Mouse (Mus musculus): ENCODE measurements at regions not wholly inside any gene's neighbourhood (a gene's known extent, or its start where the extent isn't known, plus 50 kb on each side); places are given as distances from the start of the nearest gene placed in this dataset.

- Histone ChIP-seq H3K4me1 (ENCODE audit: control insufficient read depth, insufficient read depth, low read length) (no peaks in the 10 kb centered on the region), H3K4me2 (ENCODE audit: low read depth, low read length) (no peak overlapping the region), H3K9me3 (replicated peaks; ENCODE audit: control insufficient read depth, low read length) (no peaks in the 10 kb centered on the region), H3K27me3 (ENCODE audit: control insufficient read depth, insufficient read depth, low read length) (no peaks in the 10 kb centered on the region), H3K4me3 (replicated peaks; ENCODE audit: low read length) (no peak overlapping the region), H3K9ac (ENCODE audit: low read length) (no peak overlapping the region), H3K36me3 (ENCODE audit: control insufficient read depth, insufficient read depth, low read length) (no peaks in the 10 kb centered on the region), H3K27ac (ENCODE audit: low read length) (no peak overlapping the region)
- ATAC-seq (ENCODE audit: insufficient read depth, low FRiP score) = no peak
- WGBS = 58% methylated on average over 15 of the region's 15 CpGs
Measured at GRCm38 (mm10) chr8:88972993-88973690, 70.8 kb downstream of the Sall1 start.

- Histone ChIP-seq H3K9ac (ENCODE audit: low read length) (no peak overlapping the region), H3K36me3 (ENCODE audit: control insufficient read depth, insufficient read depth, low read length) (no peaks in the 10 kb centered on the region), H3K9me3 (replicated peaks; ENCODE audit: control insufficient read depth, low read length) (0 out of 2 replicates have a peak, but pooled peaks cover 4% of the 10 kb centered on the region), H3K4me1 (ENCODE audit: control insufficient read depth, insufficient read depth, low read length) (no peaks in the 10 kb centered on the region), H3K4me3 (replicated peaks; ENCODE audit: low read length) (no peak overlapping the region), H3K4me2 (ENCODE audit: low read depth, low read length) (no peak overlapping the region), H3K27me3 (ENCODE audit: control insufficient read depth, insufficient read depth, low read length) (no peaks in the 10 kb centered on the region), H3K27ac (ENCODE audit: low read length) (no peak overlapping the region)
- no peak for ATAC-seq (ENCODE audit: insufficient read depth, low FRiP score)
Measured at GRCm38 (mm10) chr8:88958843-88959242, 85.1 kb downstream of the Sall1 start.

- Histone ChIP-seq H3K4me2 (ENCODE audit: low read depth, low read length) (no peak overlapping the region), H3K36me3 (ENCODE audit: control insufficient read depth, insufficient read depth, low read length) (no peaks in the 10 kb centered on the region), H3K27ac (ENCODE audit: low read length) (no peak overlapping the region), H3K27me3 (ENCODE audit: control insufficient read depth, insufficient read depth, low read length) (no peaks in the 10 kb centered on the region), H3K4me1 (ENCODE audit: control insufficient read depth, insufficient read depth, low read length) (no peaks in the 10 kb centered on the region), H3K9me3 (replicated peaks; ENCODE audit: control insufficient read depth, low read length) (0 out of 2 replicates have a peak, but pooled peaks cover 4% of the 10 kb centered on the region), H3K4me3 (replicated peaks; ENCODE audit: low read length) (no peak overlapping the region), H3K9ac (ENCODE audit: low read length) (no peak overlapping the region)
- ATAC-seq (ENCODE audit: insufficient read depth, low FRiP score) = no peak
- 58% methylated on average over 2 of the region's 2 CpGs for WGBS
Measured at GRCm38 (mm10) chr8:88953178-88953577, 90.8 kb downstream of the Sall1 start.

GRCm38 (mm10) chr8:88951829-88952155 is 92.2 kb downstream of the Sall1 start:
- Histone ChIP-seq H3K4me2 (ENCODE audit: low read depth, low read length) (no peak overlapping the region), H3K9me3 (replicated peaks; ENCODE audit: control insufficient read depth, low read length) (no peaks in the 10 kb centered on the region), H3K27ac (ENCODE audit: low read length) (no peak overlapping the region), H3K27me3 (ENCODE audit: control insufficient read depth, insufficient read depth, low read length) (no peaks in the 10 kb centered on the region), H3K36me3 (ENCODE audit: control insufficient read depth, insufficient read depth, low read length) (no peaks in the 10 kb centered on the region), H3K9ac (ENCODE audit: low read length) (no peak overlapping the region), H3K4me3 (replicated peaks; ENCODE audit: low read length) (no peak overlapping the region), H3K4me1 (ENCODE audit: control insufficient read depth, insufficient read depth, low read length) (no peaks in the 10 kb centered on the region)
- ATAC-seq (ENCODE audit: insufficient read depth, low FRiP score) = no peak
- WGBS = 63% methylated on average over 7 of the region's 7 CpGs

GRCm38 (mm10) chr8:88951145-88951828 is 92.7 kb downstream of the Sall1 start:
- Histone ChIP-seq H3K4me2 (ENCODE audit: low read depth, low read length) (no peak overlapping the region), H3K27me3 (ENCODE audit: control insufficient read depth, insufficient read depth, low read length) (no peaks in the 10 kb centered on the region), H3K36me3 (ENCODE audit: control insufficient read depth, insufficient read depth, low read length) (no peaks in the 10 kb centered on the region), H3K4me1 (ENCODE audit: control insufficient read depth, insufficient read depth, low read length) (no peaks in the 10 kb centered on the region), H3K9ac (ENCODE audit: low read length) (no peak overlapping the region), H3K27ac (ENCODE audit: low read length) (no peak overlapping the region), H3K9me3 (replicated peaks; ENCODE audit: control insufficient read depth, low read length) (no peaks in the 10 kb centered on the region), H3K4me3 (replicated peaks; ENCODE audit: low read length) (no peak overlapping the region)
- WGBS = 71% methylated on average over 16 of the region's 16 CpGs
- no peak for ATAC-seq (ENCODE audit: insufficient read depth, low FRiP score)

GRCm38 (mm10) chr8:88949975-88950374 is 94.0 kb downstream of the Sall1 start:
- Histone ChIP-seq H3K9me3 (replicated peaks; ENCODE audit: control insufficient read depth, low read length) (no peaks in the 10 kb centered on the region), H3K4me1 (ENCODE audit: control insufficient read depth, insufficient read depth, low read length) (no peaks in the 10 kb centered on the region), H3K27me3 (ENCODE audit: control insufficient read depth, insufficient read depth, low read length) (no peaks in the 10 kb centered on the region), H3K4me2 (ENCODE audit: low read depth, low read length) (no peak overlapping the region), H3K9ac (ENCODE audit: low read length) (no peak overlapping the region), H3K36me3 (ENCODE audit: control insufficient read depth, insufficient read depth, low read length) (no peaks in the 10 kb centered on the region), H3K4me3 (replicated peaks; ENCODE audit: low read length) (no peak overlapping the region), H3K27ac (ENCODE audit: low read length) (no peak overlapping the region)
- 94% methylated on average over 6 of the region's 6 CpGs for WGBS
- no peak for ATAC-seq (ENCODE audit: insufficient read depth, low FRiP score)

- no peak overlapping the region for H3K9ac ChIP-seq (ENCODE audit: low read length)
- WGBS = 85% methylated on average over 16 of the region's 16 CpGs
- no peaks in the 10 kb centered on the region for H3K27me3 ChIP-seq (ENCODE audit: control insufficient read depth, insufficient read depth, low read length)
- no peaks in the 10 kb centered on the region for H3K4me1 ChIP-seq (ENCODE audit: control insufficient read depth, insufficient read depth, low read length)
- H3K27ac ChIP-seq (ENCODE audit: low read length) = no peak overlapping the region
- H3K36me3 ChIP-seq (ENCODE audit: control insufficient read depth, insufficient read depth, low read length) = no peaks in the 10 kb centered on the region
- no peaks in the 10 kb centered on the region for H3K9me3 ChIP-seq (replicated peaks; ENCODE audit: control insufficient read depth, low read length)
- no peak overlapping the region for H3K4me2 ChIP-seq (ENCODE audit: low read depth, low read length)
- H3K4me3 ChIP-seq (replicated peaks; ENCODE audit: low read length) = no peak overlapping the region
- ATAC-seq (ENCODE audit: insufficient read depth, low FRiP score) = no peak
Measured at GRCm38 (mm10) chr8:88948981-88949380, 95.0 kb downstream of the Sall1 start.

GRCm38 (mm10) chr8:88948328-88948727 is 95.6 kb downstream of the Sall1 start:
- Histone ChIP-seq H3K36me3 (ENCODE audit: control insufficient read depth, insufficient read depth, low read length) (no peaks in the 10 kb centered on the region), H3K9me3 (replicated peaks; ENCODE audit: control insufficient read depth, low read length) (0 out of 2 replicates have a peak, but pooled peaks cover 1% of the 10 kb centered on the region), H3K27me3 (ENCODE audit: control insufficient read depth, insufficient read depth, low read length) (no peaks in the 10 kb centered on the region), H3K4me1 (ENCODE audit: control insufficient read depth, insufficient read depth, low read length) (no peaks in the 10 kb centered on the region), H3K9ac (ENCODE audit: low read length) (no peak overlapping the region), H3K4me3 (replicated peaks; ENCODE audit: low read length) (no peak overlapping the region), H3K4me2 (ENCODE audit: low read depth, low read length) (no peak overlapping the region), H3K27ac (ENCODE audit: low read length) (no peak overlapping the region)
- 59% methylated on average over 6 of the region's 6 CpGs for WGBS
- no peak; the same call in 1 of the 2 replicates for ATAC-seq (ENCODE audit: insufficient read depth, low FRiP score)

GRCm38 (mm10) chr8:88947384-88947783 is 96.6 kb downstream of the Sall1 start:
- Histone ChIP-seq H3K9me3 (replicated peaks; ENCODE audit: control insufficient read depth, low read length) (0 out of 2 replicates have a peak, but pooled peaks cover 3% of the 10 kb centered on the region), H3K4me2 (ENCODE audit: low read depth, low read length) (no peak overlapping the region), H3K4me3 (replicated peaks; ENCODE audit: low read length) (no peak overlapping the region), H3K27me3 (ENCODE audit: control insufficient read depth, insufficient read depth, low read length) (no peaks in the 10 kb centered on the region), H3K27ac (ENCODE audit: low read length) (no peak overlapping the region), H3K9ac (ENCODE audit: low read length) (no peak overlapping the region), H3K36me3 (ENCODE audit: control insufficient read depth, insufficient read depth, low read length) (no peaks in the 10 kb centered on the region), H3K4me1 (ENCODE audit: control insufficient read depth, insufficient read depth, low read length) (no peaks in the 10 kb centered on the region)
- ATAC-seq (ENCODE audit: insufficient read depth, low FRiP score) = no peak
- 66% methylated on average over 3 of the region's 3 CpGs for WGBS
